Mouse (Mus musculus): ENCODE data around the gene A530016L24Rik. TPM values are rescaled to one million over a fixed set of nuclear protein-coding genes. Genes with fewer than 3 reads are reported as not detected.

The A530016L24Rik gene
- total and polyA plus RNA-seq, 3 experiments = not detected

- no peak for DNase-seq (ENCODE audit: extremely low read depth)
- no peak overlapping the region for H3K27ac ChIP-seq (ENCODE audit: insufficient read depth, low read depth)
- TF ChIP-seq MAX (IDR thresholded peaks at IDR 0.05; ENCODE audit: low read length) = no peak
- TF ChIP-seq EP300 (IDR thresholded peaks at IDR 0.05; ENCODE audit: low read length) = no peak
- no peak for TF ChIP-seq ZKSCAN1 (IDR thresholded peaks at IDR 0.05; ENCODE audit: borderline replicate concordance, low read depth, low read length)
- no peak for TF ChIP-seq ELF1 (IDR thresholded peaks at IDR 0.05; ENCODE audit: low read depth, low read length)
- no peak for TF ChIP-seq MXI1 (IDR thresholded peaks at IDR 0.05; ENCODE audit: low read depth, low read length)
- no peak for TF ChIP-seq IRF4 (IDR thresholded peaks at IDR 0.05; ENCODE audit: low read depth, low read length)
- no peak for TF ChIP-seq MYC (IDR thresholded peaks at IDR 0.05; ENCODE audit: low read depth, low read length)
- no peak for TF ChIP-seq GABPA (IDR thresholded peaks at IDR 0.05; ENCODE audit: insufficient replicate concordance, low read depth, low read length)
- no peak for TF ChIP-seq JUN (IDR thresholded peaks at IDR 0.05; ENCODE audit: insufficient read depth, low read depth, low read length)
- TF ChIP-seq RCOR1 (conservative IDR thresholded peaks at IDR 0.05; ENCODE audit: low read depth, low read length) = no peak
- no peak for TF ChIP-seq ZNF384 (IDR thresholded peaks at IDR 0.05; ENCODE audit: low read depth, low read length)
- H3K9me3 ChIP-seq (replicated peaks; ENCODE audit: low read length) = no peaks in the 10 kb centered on the region
- in situ Hi-C loops (cut with MboI; ENCODE audit: low pct_ligation_motif_present, low pct_unique_long_range_greater_than_20kb, low sequenced_read_pairs) = no loop called here
- dilution Hi-C loops (cut with MboI; ENCODE audit: extremely low pct_ligation_motif_present, extremely low pct_unique_long_range_greater_than_20kb, low sequenced_read_pairs) = no loop called here
- no peak overlapping the region for H3K9ac ChIP-seq (ENCODE audit: insufficient read depth, low read depth)
- H3K4me2 ChIP-seq (ENCODE audit: insufficient read depth, low read depth, poor library complexity, severe bottlenecking) = no peak overlapping the region
- no peaks in the 10 kb centered on the region for H3K79me2 ChIP-seq (replicated peaks; ENCODE audit: control insufficient read depth, extremely low read depth, insufficient read depth, poor library complexity, severe bottlenecking)
- H3K4me1 ChIP-seq (ENCODE audit: control insufficient read depth in 1 of 2, insufficient read depth in 2 of 2) = no peaks in the 10 kb centered on the region
- H3K36me3 ChIP-seq (replicated peaks in 1 of 2; ENCODE audit: control insufficient read depth in 1 of 2, insufficient read depth in 1 of 2, low read length in 1 of 2) = no peaks in the 10 kb centered on the region
- H3K27me3 ChIP-seq (replicated peaks) = peaks cover 90% of the 10 kb centered on the region
- H3K4me3 ChIP-seq (replicated peaks in 1 of 3; ENCODE audit: low read depth in 2 of 3, low read length in 2 of 3, poor library complexity in 1 of 3) = no peak overlapping the region
Observed at GRCm38 (mm10) chr12:112456144-112456713, 33.0 kb upstream of the A530016L24Rik start.

- H3K9me3 ChIP-seq (replicated peaks; ENCODE audit: low read length) = no peaks in the 10 kb centered on the region
- no peak overlapping the region for H3K9ac ChIP-seq (ENCODE audit: insufficient read depth, low read depth)
- H3K79me2 ChIP-seq (replicated peaks; ENCODE audit: control insufficient read depth, extremely low read depth, insufficient read depth, poor library complexity, severe bottlenecking) = no peaks in the 10 kb centered on the region
- peaks cover 92% of the 10 kb centered on the region for H3K27me3 ChIP-seq (replicated peaks)
- DNase-seq (ENCODE audit: extremely low read depth) = no peak
- no peak overlapping the region for H3K4me3 ChIP-seq (replicated peaks in 1 of 3; ENCODE audit: low read depth in 2 of 3, low read length in 2 of 3, poor library complexity in 1 of 3)
- dilution Hi-C loops (cut with MboI; ENCODE audit: extremely low pct_ligation_motif_present, extremely low pct_unique_long_range_greater_than_20kb, low sequenced_read_pairs) = no loop called here
- no peak overlapping the region for H3K27ac ChIP-seq (ENCODE audit: insufficient read depth, low read depth)
- no peak for TF ChIP-seq MYC (IDR thresholded peaks at IDR 0.05; ENCODE audit: low read depth, low read length)
- no peak for TF ChIP-seq CHD1 (IDR thresholded peaks at IDR 0.05; ENCODE audit: low read depth, low read length)
- TF ChIP-seq ZNF384 (IDR thresholded peaks at IDR 0.05; ENCODE audit: low read depth, low read length) = no peak
- TF ChIP-seq ZMIZ1 (IDR thresholded peaks at IDR 0.05; ENCODE audit: low read depth, low read length) = no peak
- TF ChIP-seq ELF1 (IDR thresholded peaks at IDR 0.05; ENCODE audit: low read depth, low read length) = no peak
- TF ChIP-seq JUND (conservative IDR thresholded peaks at IDR 0.05; ENCODE audit: low read depth, low read length) = no peak
- no peak for TF ChIP-seq MAX (IDR thresholded peaks at IDR 0.05; ENCODE audit: low read length)
- no peak for TF ChIP-seq CTCF (conservative IDR thresholded peaks at IDR 0.05 in 1 of 2, IDR thresholded peaks at IDR 0.05 in 1 of 2; ENCODE audit: low read depth in 2 of 2, low read length in 2 of 2)
- no peak for TF ChIP-seq E2F4 (IDR thresholded peaks at IDR 0.05; ENCODE audit: insufficient replicate concordance, low read depth, low read length)
- TF ChIP-seq USF2 (conservative IDR thresholded peaks at IDR 0.05; ENCODE audit: low read depth, low read length) = no peak
- in situ Hi-C loops (cut with MboI; ENCODE audit: low pct_ligation_motif_present, low pct_unique_long_range_greater_than_20kb, low sequenced_read_pairs) = no loop called here
- H3K36me3 ChIP-seq (replicated peaks in 1 of 2; ENCODE audit: control insufficient read depth in 1 of 2, insufficient read depth in 1 of 2, low read length in 1 of 2) = no peaks in the 10 kb centered on the region
- H3K4me1 ChIP-seq (ENCODE audit: control insufficient read depth in 1 of 2, insufficient read depth in 2 of 2) = no peaks in the 10 kb centered on the region
- no peak overlapping the region for H3K4me2 ChIP-seq (ENCODE audit: insufficient read depth, low read depth, poor library complexity, severe bottlenecking)
Observed at GRCm38 (mm10) chr12:112457839-112458238, 31.4 kb upstream of the A530016L24Rik start.

Data from CH12.LX (cell line).